Mouse (Mus musculus): ENCODE data around the gene Tmem131.

- no peak for TF ChIP-seq POLR2A (IDR thresholded peaks at IDR 0.05; ENCODE audit: insufficient read depth, low read length)
- TF ChIP-seq CTCF (IDR thresholded peaks at IDR 0.05; ENCODE audit: low read depth, low read length): no peak
- TF ChIP-seq EP300 (IDR thresholded peaks at IDR 0.05; ENCODE audit: insufficient read depth, low read depth, low read length): no peak
These were observed 39.0 kb downstream of the Tmem131 start for GRCm38 (mm10) chr1:36904489-36904888.
